Mouse (Mus musculus) midbrain, embryonic 16.5 days (tissue): ENCODE results near the gene Ccdc27. TPM values are rescaled to one million over a fixed set of nuclear protein-coding genes. Genes with fewer than 3 reads are reported as not detected.
A peak's percentile ranks its signal among the peaks of the same experiment; 100 is the strongest.

Experiments used
- ATAC-seq: fragments of 200-750 bp; cut with Nextera tagmentation; 2 replicates; pipeline ENCODE4 v1.8.0; 2017; ENCODE audit warnings: moderate TSS enrichment
- H3K27ac ChIP-seq: fragments of 300-500 bp; sonication (generic); 2 replicates; pipeline ENCODE4 v1.5.1; 2014; ENCODE audit warnings: mild to moderate bottlenecking, low read length, mixed read lengths
- H3K27me3 ChIP-seq: fragments of 300-500 bp; sonication (generic); 2 replicates; pipeline ENCODE4 v1.6.1; 2014; ENCODE audit warnings: low read depth, low read length, mixed read lengths; ENCODE audit not compliant: control insufficient read depth, insufficient read depth
- H3K36me3 ChIP-seq: fragments of 300-500 bp; sonication (generic); 2 replicates; pipeline ENCODE4 v1.6.1; 2014; ENCODE audit warnings: mild to moderate bottlenecking, low read length, moderate library complexity, mixed read lengths; ENCODE audit not compliant: control insufficient read depth, insufficient read depth
- H3K4me1 ChIP-seq: fragments of 300-500 bp; sonication (generic); 2 replicates; pipeline ENCODE4 v1.6.1; 2014; ENCODE audit warnings: mild to moderate bottlenecking, low read length, mixed read lengths; ENCODE audit not compliant: control insufficient read depth, insufficient read depth
- H3K4me2 ChIP-seq: fragments of 300-500 bp; sonication (generic); 2 replicates; pipeline ENCODE4 v1.6.1; 2014; ENCODE audit warnings: mild to moderate bottlenecking, low read length, mixed read lengths
- H3K4me3 ChIP-seq: fragments of 300-500 bp; sonication (generic); 2 replicates; pipeline ENCODE4 v1.5.1; 2014; ENCODE audit warnings: low read depth, mild to moderate bottlenecking, low read length, moderate library complexity, mixed read lengths
- H3K9ac ChIP-seq: fragments of 300-500 bp; sonication (generic); 2 replicates; pipeline ENCODE4 v1.6.1; 2014; ENCODE audit warnings: low read depth, low read length, mixed read lengths
- H3K9me3 ChIP-seq: fragments of 300-500 bp; sonication (generic); replicated peaks from 2 replicates; pipeline ENCODE4 v1.6.1; 2014; ENCODE audit warnings: mild to moderate bottlenecking, low read length, mixed read lengths; ENCODE audit not compliant: control insufficient read depth, poor library complexity, severe bottlenecking
- WGBS: fragments of 180-500 bp; shearing (Covaris S2); extraction: QIAGEN DNeasy Blood & Tissue Kit; methylation state at CpG from one replicate; pipeline ENCODE4 v1.1.7; 2014; 5-methylcytosine and 5-hydroxymethylcytosine counted together
- polyA plus RNA-seq: library from polyadenylated mRNA; unstranded; fragments of >200 nt; fragmentation: Nextera tagmentation; extraction: Ambion mirVana; gene quantifications from 2 replicates; pipeline ENCODE4 v1.2.1, GENCODE M21; 2015

Ccdc27 gene
- polyA plus RNA-seq, result not detected in 2 replicates

GRCm38 (mm10) chr4:154042577-154042976 lies at the start of gene Ccdc27:
Gene Ccdc27, minus strand, starts transcription at chr4:154042677.
- 87% methylated on average over 9 of the region's 9 CpGs for WGBS
- no peak for ATAC-seq

GRCm38 (mm10) chr4:154091356-154091755 lies 48.9 kb upstream of the Ccdc27 start:
- H3K36me3 ChIP-seq, result no peaks in the 10 kb centered on the region
- H3K4me2 ChIP-seq, result no peak overlapping the region
- H3K27me3 ChIP-seq, result no peaks in the 10 kb centered on the region
- no peak overlapping the region for H3K4me3 ChIP-seq
- no peaks in the 10 kb centered on the region for H3K9me3 ChIP-seq
- no peak overlapping the region for H3K9ac ChIP-seq
- H3K4me1 ChIP-seq, result no peaks in the 10 kb centered on the region
- no peak overlapping the region for H3K27ac ChIP-seq
- no peak for ATAC-seq
- 54% methylated on average over 8 of the region's 8 CpGs for WGBS

More at GRCm38 (mm10) chr4:154042577-154042976, at the start of gene Ccdc27:
- H3K4me3 ChIP-seq, result no peak within 1 kb of the TSS
- no peaks in the 10 kb centered on the region for H3K36me3 ChIP-seq
- H3K4me1 ChIP-seq, result no peaks in the 10 kb centered on the region
- H3K9ac ChIP-seq, result no peak within 1 kb of the TSS
- H3K27me3 ChIP-seq, result no peaks in the 10 kb centered on the region
- no peak within 1 kb of the TSS for H3K27ac ChIP-seq
- no peak within 1 kb of the TSS for H3K4me2 ChIP-seq
- no peaks in the 10 kb centered on the region for H3K9me3 ChIP-seq

GRCm38 (mm10) chr4:154089205-154089604 lies 46.7 kb upstream of the Ccdc27 start:
- Histone ChIP-seq H3K4me2 (no peak overlapping the region), H3K36me3 (no peaks in the 10 kb centered on the region), H3K27me3 (no peaks in the 10 kb centered on the region), H3K4me1 (no peaks in the 10 kb centered on the region), H3K27ac (no peak overlapping the region), H3K9ac (no peak overlapping the region), H3K4me3 (no peak overlapping the region), H3K9me3 (no peaks in the 10 kb centered on the region)
- 51% methylated on average over 5 of the region's 5 CpGs for WGBS
- no peak for ATAC-seq

- WGBS, result 86% methylated on average over 8 of the region's 8 CpGs
- Histone ChIP-seq H3K27me3 (peaks cover 12% of the 10 kb centered on the region; the same call in 1 of the 2 replicates), H3K27ac (no peak overlapping the region), H3K9me3 (no peaks in the 10 kb centered on the region), H3K9ac (no peak overlapping the region), H3K4me2 (no peak overlapping the region), H3K36me3 (no peaks in the 10 kb centered on the region), H3K4me1 (no peaks in the 10 kb centered on the region), H3K4me3 (no peak overlapping the region)
- no peak for ATAC-seq
Measured at GRCm38 (mm10) chr4:154086436-154086835, 44.0 kb upstream of the Ccdc27 start.

- ATAC-seq, result no peak
- no peak overlapping the region for H3K9ac ChIP-seq
- no peak overlapping the region for H3K4me3 ChIP-seq
- no peak overlapping the region for H3K27ac ChIP-seq
- H3K4me1 ChIP-seq, result 0 out of 2 replicates have a peak, but pooled peaks cover 2% of the 10 kb centered on the region
- peaks cover 17% of the 10 kb centered on the region for H3K27me3 ChIP-seq
- no peaks in the 10 kb centered on the region for H3K9me3 ChIP-seq
- no peaks in the 10 kb centered on the region for H3K36me3 ChIP-seq
- no peak overlapping the region for H3K4me2 ChIP-seq
- 41% methylated on average over 3 of the region's 3 CpGs for WGBS
Measured at GRCm38 (mm10) chr4:154085856-154086255, 43.4 kb upstream of the Ccdc27 start.

- 8% methylated on average over 1 of the region's 1 CpGs for WGBS
- Histone ChIP-seq H3K27me3 (peaks cover 30% of the 10 kb centered on the region), H3K4me1 (0 out of 2 replicates have a peak, but pooled peaks cover 2% of the 10 kb centered on the region), H3K36me3 (no peaks in the 10 kb centered on the region), H3K4me2 (no peak overlapping the region), H3K9ac (no peak overlapping the region), H3K4me3 (no peak overlapping the region), H3K9me3 (no peaks in the 10 kb centered on the region), H3K27ac (no peak overlapping the region)
- ATAC-seq, result no peak
Measured at GRCm38 (mm10) chr4:154081974-154082373, 39.5 kb upstream of the Ccdc27 start.

- H3K4me2 ChIP-seq, result peak overlapping the region; percentile 38
- no peak overlapping the region for H3K27ac ChIP-seq
- H3K9ac ChIP-seq, result no peak overlapping the region
- H3K36me3 ChIP-seq, result no peaks in the 10 kb centered on the region
- 0 out of 2 replicates have a peak, but pooled peaks cover 2% of the 10 kb centered on the region for H3K4me1 ChIP-seq
- peaks cover 30% of the 10 kb centered on the region for H3K27me3 ChIP-seq
- WGBS, result 4% methylated on average over 13 of the region's 13 CpGs
- peak overlapping the region; percentile 17; the same call in 1 of the 2 replicates for H3K4me3 ChIP-seq
- no peak for ATAC-seq
- H3K9me3 ChIP-seq, result no peaks in the 10 kb centered on the region
Measured at GRCm38 (mm10) chr4:154081021-154081420, 38.5 kb upstream of the Ccdc27 start.

- Histone ChIP-seq H3K9ac (no peak overlapping the region), H3K36me3 (no peaks in the 10 kb centered on the region), H3K9me3 (no peaks in the 10 kb centered on the region), H3K4me1 (0 out of 2 replicates have a peak, but pooled peaks cover 2% of the 10 kb centered on the region), H3K27ac (no peak overlapping the region), H3K4me3 (no peak overlapping the region), H3K4me2 (no peak overlapping the region), H3K27me3 (peaks cover 30% of the 10 kb centered on the region)
- 51% methylated on average over 4 of the region's 4 CpGs for WGBS
- no peak for ATAC-seq
Measured at GRCm38 (mm10) chr4:154080211-154080610, 37.7 kb upstream of the Ccdc27 start.

- peak overlapping the region; percentile 45 for H3K4me2 ChIP-seq
- H3K9ac ChIP-seq, result no peak overlapping the region
- ATAC-seq, result no peak
- no peak overlapping the region for H3K27ac ChIP-seq
- H3K9me3 ChIP-seq, result no peaks in the 10 kb centered on the region
- no peaks in the 10 kb centered on the region for H3K36me3 ChIP-seq
- peaks cover 21% of the 10 kb centered on the region for H3K27me3 ChIP-seq
- H3K4me1 ChIP-seq, result peaks cover 4% of the 10 kb centered on the region; the same call in 1 of the 2 replicates
- WGBS, result 24% methylated on average over 15 of the region's 16 CpGs
- H3K4me3 ChIP-seq, result peak overlapping the region; percentile 8
Measured at GRCm38 (mm10) chr4:154071941-154072340, 29.5 kb upstream of the Ccdc27 start.
